Mouse (Mus musculus): ENCODE results near the gene Ckap2.
A peak's percentile ranks its signal among the peaks of the same experiment; 100 is the strongest.

The Ckap2 gene

GRCm38 (mm10) chr8:22147706-22148366 lies 37.8 kb downstream of the Ckap2 start:
- DNase-seq: no peak

DNA sequence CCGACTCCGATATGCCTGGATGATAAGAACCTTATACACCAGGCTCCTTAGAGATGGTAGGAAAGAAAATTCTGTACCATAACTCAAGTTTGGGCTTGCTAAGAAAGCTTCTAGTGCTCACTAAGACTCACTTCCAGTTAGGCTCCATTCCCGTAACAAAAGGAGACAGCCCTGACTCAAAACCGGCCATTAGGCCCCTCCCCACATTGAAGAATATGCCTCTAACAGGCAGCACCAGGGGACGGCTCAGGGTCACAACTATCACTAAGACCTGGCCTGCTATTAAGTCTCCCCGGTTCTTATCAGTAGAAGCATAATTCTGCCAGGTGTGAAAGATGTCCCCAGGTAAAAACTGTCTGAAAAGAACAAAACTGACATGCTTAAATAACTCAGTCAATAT lies 39.8 kb downstream of the Ckap2 start:
- DNase-seq: no peak

DNA sequence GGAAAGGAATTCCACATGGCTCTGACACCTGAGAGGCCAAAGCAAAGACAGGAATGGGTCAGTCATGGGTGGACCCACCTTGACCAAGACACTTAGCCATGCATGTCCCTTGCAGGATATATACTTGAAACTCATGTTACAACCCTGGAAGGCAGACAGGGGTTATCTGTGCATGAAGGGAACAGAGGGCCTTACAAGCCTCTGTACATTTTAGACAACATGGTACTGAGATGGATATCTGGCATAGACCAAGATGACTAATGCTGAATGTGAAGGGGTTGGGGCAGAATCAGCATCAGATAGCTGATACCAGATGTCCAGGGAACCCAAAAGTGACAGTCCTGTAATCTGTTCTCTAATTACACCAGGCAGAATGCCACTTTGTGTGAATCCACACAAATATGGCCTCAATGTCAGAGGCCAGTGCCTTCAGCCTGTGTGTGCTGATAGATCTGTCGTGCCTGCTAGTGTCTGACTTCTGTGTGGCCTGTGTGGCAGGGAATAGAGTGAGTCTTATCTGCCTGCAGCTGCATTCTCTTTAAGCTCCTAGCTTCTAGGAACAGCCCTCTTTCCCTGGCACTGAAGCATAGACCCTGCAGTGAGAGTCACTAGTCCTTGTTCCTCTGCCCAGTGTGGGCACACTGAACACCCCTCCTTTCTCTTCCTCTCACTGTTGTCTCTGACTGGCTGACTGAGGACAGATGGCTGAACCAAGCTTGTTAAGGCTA lies 41.7 kb downstream of the Ckap2 start:
- DNase-seq: no peak

GRCm38 (mm10) chr8:22142592-22142991 lies 43.0 kb downstream of the Ckap2 start:
- DNase-seq: no peak

DNA sequence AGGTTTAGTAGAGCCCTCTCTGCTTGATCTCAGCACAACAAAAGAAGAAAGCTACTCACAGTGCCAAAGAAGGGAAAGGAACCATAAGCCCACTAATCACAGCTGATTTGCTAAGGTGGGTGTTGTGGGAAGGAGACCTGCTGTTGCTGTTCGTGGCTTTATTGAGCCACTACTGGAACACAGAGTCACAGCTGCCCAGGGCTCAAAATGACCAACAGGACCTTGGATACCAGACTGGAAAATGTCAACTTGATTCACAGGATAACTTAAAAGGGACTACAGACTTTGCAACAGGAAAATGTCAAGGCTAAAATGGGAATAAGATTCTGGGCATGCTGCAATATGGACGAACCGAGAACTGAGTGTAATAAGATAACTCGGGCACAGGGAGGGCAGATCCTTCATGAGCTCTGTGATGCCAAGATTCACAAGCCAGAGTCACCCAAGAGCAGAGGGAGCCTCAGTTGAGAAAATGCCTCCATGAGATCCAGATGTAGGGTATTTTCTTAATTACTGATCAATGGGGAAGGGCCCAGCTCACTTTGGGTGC lies 43.7 kb downstream of the Ckap2 start:
- no peak for DNase-seq

GRCm38 (mm10) chr8:22136462-22136861 lies 49.2 kb downstream of the Ckap2 start:
- DNase-seq: peak in 1 of 2 experiments; percentile 6

- no peak for DNase-seq
Measured at GRCm38 (mm10) chr8:22134750-22135135, 50.9 kb downstream of the Ckap2 start.

DNA sequence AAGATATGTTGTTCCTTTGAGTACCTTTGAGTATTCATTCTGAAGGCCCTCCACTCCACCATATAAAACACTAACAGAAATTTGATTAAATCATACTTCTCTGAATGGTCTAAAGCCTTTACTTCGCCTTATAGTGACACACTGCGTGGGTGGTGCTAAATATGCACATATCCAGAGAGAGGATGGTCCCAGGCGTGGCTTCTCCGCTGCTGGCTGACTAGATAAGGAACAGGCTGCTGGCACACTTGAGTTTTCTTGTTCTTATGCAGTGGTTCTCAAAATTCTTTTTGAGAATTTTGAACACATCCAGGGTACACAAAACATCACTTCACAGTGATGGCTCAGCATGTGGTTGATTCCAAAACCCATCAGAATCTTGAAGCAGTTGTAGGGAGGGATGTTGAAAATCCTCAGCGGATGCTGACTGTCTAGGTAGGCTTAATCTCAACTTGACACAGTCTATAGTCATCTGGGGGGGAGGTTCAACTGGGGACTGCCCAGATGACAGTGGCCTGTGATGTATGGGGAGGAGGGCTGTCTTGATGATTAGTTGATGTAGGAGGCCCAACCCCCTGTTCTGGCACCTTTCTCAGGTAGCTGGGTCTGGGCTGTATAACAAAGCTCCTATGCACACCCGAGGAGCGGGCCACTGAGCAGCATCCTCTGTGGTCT lies 51.4 kb downstream of the Ckap2 start:
- no peak for DNase-seq

DNA sequence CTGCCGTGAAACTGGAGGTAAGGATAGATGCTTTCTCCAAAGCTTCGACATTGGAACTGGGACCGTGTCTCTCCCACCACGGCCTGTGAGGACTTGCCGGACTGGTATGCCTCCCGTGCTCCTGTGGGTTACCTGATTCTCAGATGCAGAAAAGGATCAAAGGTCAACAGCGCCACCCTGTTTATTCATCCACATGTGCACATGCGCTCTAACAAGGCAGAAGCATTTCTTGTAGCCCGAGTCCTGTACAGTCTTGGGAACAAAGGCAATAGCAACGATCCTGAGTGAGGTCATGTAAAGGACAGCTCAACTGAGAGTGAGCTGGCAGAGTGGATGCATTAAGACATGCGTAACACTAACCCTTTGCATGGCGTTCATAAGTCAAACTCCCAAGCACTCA lies 53.6 kb downstream of the Ckap2 start:
- DNase-seq: no peak

DNA sequence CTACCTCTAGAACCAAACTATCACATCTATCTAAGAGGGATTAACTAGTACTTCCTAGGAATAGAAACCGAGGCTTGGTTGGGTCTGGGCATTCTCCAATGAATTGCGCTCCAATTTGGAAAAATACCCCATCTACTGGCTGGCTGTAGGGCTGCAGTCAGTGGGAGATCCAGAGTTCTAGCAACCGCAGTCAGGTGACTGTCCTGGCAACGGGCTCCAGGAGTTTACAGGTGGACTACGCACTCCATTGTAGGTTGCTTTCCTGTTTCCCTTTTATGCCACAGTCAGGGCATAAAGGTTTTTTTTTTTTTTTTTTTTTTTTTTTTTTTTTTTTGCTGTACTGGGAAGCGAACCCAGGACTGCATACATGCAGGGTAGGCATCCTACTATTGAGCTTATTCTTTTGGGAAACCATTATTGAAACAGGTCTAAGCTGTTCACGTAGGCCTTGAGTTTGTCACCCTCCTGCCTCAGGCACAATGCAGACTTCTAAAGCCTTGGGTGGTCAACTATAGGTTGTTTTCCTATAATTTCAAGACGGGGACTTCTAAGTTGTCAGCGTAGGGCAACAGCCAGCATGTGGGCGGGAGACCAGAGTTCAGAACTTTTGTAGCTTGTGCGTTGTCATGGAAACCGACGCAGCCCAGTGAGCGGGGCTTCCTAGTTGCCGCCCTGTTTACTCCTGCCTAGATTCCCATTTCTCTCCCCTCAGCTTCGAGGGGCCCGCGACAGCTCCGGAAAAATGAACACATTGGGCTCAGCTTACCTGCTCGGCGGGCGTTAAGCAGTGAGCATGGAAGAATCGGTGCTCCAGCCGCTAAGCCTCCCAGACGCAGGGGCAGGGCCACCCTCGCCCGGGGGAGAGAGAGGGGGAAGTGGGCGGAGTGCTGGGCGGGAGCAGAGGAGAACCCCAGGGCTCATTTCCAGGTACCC lies 61.1 kb downstream of the Ckap2 start, which contains the start of gene Nek5:
Nek5 (minus strand) TSS at position 834 of the 933 bp plus-strand sequence.
- DNase-seq: peak; percentile 50 to 61

All from kidney, adult 8-10 months (tissue).